Mouse (Mus musculus) adrenal gland, adult 18-20 months (tissue): ENCODE measurements around the gene H2-Q7. TPM values are rescaled to one million over a fixed set of nuclear protein-coding genes. Genes with fewer than 3 reads are reported as not detected.

Experiments
- total RNA-seq, 2 experiments: library from RNA; stranded (reverse); gene quantifications; 1 replicate in 1 of 2; 2 replicates in 1 of 2; pipeline ENCODE4 v1.2.3; 2021

H2-Q7 gene
- total RNA-seq, 2 experiments from 2014 or later = 8.0 to 28.6 TPM

Other genes starting within 250 kb of the H2-Q7 start
- gene Ltb, start 244.7 kb upstream of the H2-Q7 start, total RNA-seq = 1 to 10 TPM; 2.0 to 6.5 TPM
- gene Tnf, start 237.1 kb upstream of the H2-Q7 start, total RNA-seq = under 1 TPM; 0.36 to 0.83 TPM
- gene Lta, start 233.8 kb upstream of the H2-Q7 start, total RNA-seq = not detected
- gene Gm16181, start 218.3 kb upstream of the H2-Q7 start, total RNA-seq = not detected
- gene Atp6v1g2, start 205.5 kb upstream of the H2-Q7 start, total RNA-seq = 1 to 10 TPM; 4.7 to 5.3 TPM
- 10 to 100 TPM; 12.4 to 15.3 TPM for gene Nfkbil1, start 203.4 kb upstream of the H2-Q7 start, total RNA-seq
- gene Ddx39b, start 197.4 kb upstream of the H2-Q7 start, total RNA-seq = 100 to 1,000 TPM; 195 to 213 TPM
- 100 to 1,000 TPM; 219 to 653 TPM for gene H2-D1, start 176.4 kb upstream of the H2-Q7 start, total RNA-seq
- gene H2-Q1, start 118.8 kb upstream of the H2-Q7 start, total RNA-seq = 10 to 100 TPM in 1 of 2 experiments, 1 to 10 TPM in 1; 3.7 to 11.4 TPM
- 1 to 10 TPM; 2.3 to 5.4 TPM for gene H2-Q2, start 96.9 kb upstream of the H2-Q7 start, total RNA-seq
- 10 to 100 TPM; 28.3 to 79.1 TPM for gene H2-Q4, start 59.5 kb upstream of the H2-Q7 start, total RNA-seq
- 10 to 100 TPM in 1 of 2 experiments, 1 to 10 TPM in 1; 5.0 to 33.9 TPM for gene H2-Q6, start 14.3 kb upstream of the H2-Q7 start, total RNA-seq
- 10 to 100 TPM; 11.3 to 19.5 TPM for gene H2-Q10, start 30.9 kb downstream of the H2-Q7 start, total RNA-seq
- gene Pou5f1, start 66.9 kb downstream of the H2-Q7 start, total RNA-seq = under 1 TPM in 1 of 2 experiments, not detected in 1; 0.23 TPM
- gene Tcf19, start 77.7 kb downstream of the H2-Q7 start, total RNA-seq = 1 to 10 TPM; 3.0 to 3.7 TPM
- 1 to 10 TPM; 6.3 to 6.7 TPM for gene Cchcr1, start 77.9 kb downstream of the H2-Q7 start, total RNA-seq
- not detected for gene Psors1c2, start 94.0 kb downstream of the H2-Q7 start, total RNA-seq
- gene Cdsn, start 113.0 kb downstream of the H2-Q7 start, total RNA-seq = 1 to 10 TPM in 1 of 2 experiments, under 1 TPM in 1; 0.10 to 7.1 TPM
- gene 2300002M23Rik, start 128.3 kb downstream of the H2-Q7 start, total RNA-seq = not detected
- not detected for gene Sfta2, start 162.4 kb downstream of the H2-Q7 start, total RNA-seq
- not detected for gene Gm9573, start 187.5 kb downstream of the H2-Q7 start, total RNA-seq
- not detected for gene Mucl3, start 204.5 kb downstream of the H2-Q7 start, total RNA-seq
- 10 to 100 TPM; 37.2 to 38.7 TPM for gene Vars2, start 228.4 kb downstream of the H2-Q7 start, total RNA-seq
- gene Gtf2h4, start 234.6 kb downstream of the H2-Q7 start, total RNA-seq = 10 to 100 TPM; 20.2 to 20.8 TPM